Mouse (Mus musculus) liver, adult 2 months (tissue): ENCODE data around the gene Prnp. TPM values are rescaled to one million over a fixed set of nuclear protein-coding genes. Genes with fewer than 3 reads are reported as not detected.

ENCODE experiments used
- DNase-seq: peaks from one replicate; pipeline ENCODE4 v3.0.0-alpha.2; 2011; ENCODE audit warnings: low read depth, low spot score; ENCODE audit errors: extremely low read depth
- H3K27ac ChIP-seq: fragments of 200-500 bp; replicated peaks from 2 replicates; pipeline ENCODE4 v1.5.1; 2012; ENCODE audit warnings: low read depth, mild to moderate bottlenecking, control low read depth, inconsistent platforms, low read length; ENCODE audit not compliant: insufficient read depth
- H3K27me3 ChIP-seq: fragments of 200-500 bp; 2 replicates; pipeline ENCODE4 v1.6.1; 2012; ENCODE audit warnings: mild to moderate bottlenecking, moderate library complexity, low read length, inconsistent platforms; ENCODE audit not compliant: control insufficient read depth, insufficient read depth
- H3K36me3 ChIP-seq: fragments of 200-500 bp; 2 replicates; pipeline ENCODE4 v1.6.1; 2012; ENCODE audit warnings: low read length, inconsistent platforms; ENCODE audit not compliant: control insufficient read depth, insufficient read depth
- H3K4me1 ChIP-seq: fragments of 200-500 bp; 2 replicates; pipeline ENCODE4 v1.6.1; 2011; ENCODE audit warnings: low read length; ENCODE audit not compliant: control insufficient read depth, insufficient read depth
- H3K4me3 ChIP-seq: fragments of 200-500 bp; 2 replicates; pipeline ENCODE4 v1.5.1; 2011; ENCODE audit warnings: low read depth, mild to moderate bottlenecking, control low read depth, low read length, moderate library complexity; ENCODE audit not compliant: insufficient read depth
- H3K79me2 ChIP-seq: fragments of 200-500 bp; 2 replicates; pipeline ENCODE4 v1.6.1; 2012; ENCODE audit warnings: inconsistent platforms, mild to moderate bottlenecking, low read length, moderate library complexity; ENCODE audit not compliant: control insufficient read depth, insufficient read depth
- H3K9ac ChIP-seq: fragments of 200-500 bp; 2 replicates; pipeline ENCODE4 v1.6.1; 2012; ENCODE audit warnings: low read depth, mild to moderate bottlenecking, control low read depth, inconsistent platforms, low read length
- CTCF ChIP-seq: fragments of 200-500 bp; IDR thresholded peaks from 2 replicates; pipeline ENCODE4 v1.5.1; 2011; ENCODE audit warnings: low read depth, low read length, control low read depth
- POLR2A ChIP-seq: fragments of 200-500 bp; IDR thresholded peaks from 2 replicates; pipeline ENCODE4 v1.6.1; 2011; ENCODE audit warnings: low read length, control low read depth; ENCODE audit not compliant: insufficient read depth; ENCODE audit errors: extremely low read depth
- WGBS: fragments of 180-500 bp; shearing (Covaris S2); methylation state at CpG from one replicate; pipeline ENCODE4 v1.1.7; 2018; 5-methylcytosine and 5-hydroxymethylcytosine counted together
- polyA plus RNA-seq: library from polyadenylated mRNA; depleted of rRNA; stranded (reverse); fragments of >200 nt; gene quantifications from 2 replicates; pipeline ENCODE4 v1.2.3, GENCODE M21; 2012; rRNA removed
- total RNA-seq: library from RNA; depleted of rRNA; stranded (reverse); fragments of >200 nt; gene quantifications from 2 replicates; pipeline ENCODE4 v1.2.3, GENCODE M21; 2014; rRNA removed

Gene Prnp
- total and polyA plus RNA-seq, 2 experiments, result 20.4 to 31.5 TPM

GRCm38 (mm10) chr2:131982546-131983196 lies 72.9 kb downstream of the Prnp start:
- WGBS, result 11% methylated on average over 6 of the region's 6 CpGs
- no peak overlapping the region for H3K4me3 ChIP-seq
- no peaks in the 10 kb centered on the region for H3K4me1 ChIP-seq
- H3K9ac ChIP-seq, result no peak overlapping the region
- DNase-seq, result peak; percentile 51
- H3K27ac ChIP-seq, result no peak overlapping the region
- no peaks in the 10 kb centered on the region for H3K36me3 ChIP-seq
- TF ChIP-seq CTCF (peak; percentile 80), POLR2A (no peak)
- no peaks in the 10 kb centered on the region for H3K79me2 ChIP-seq
- no peaks in the 10 kb centered on the region for H3K27me3 ChIP-seq

GRCm38 (mm10) chr2:131987950-131988349 lies 78.2 kb downstream of the Prnp start:
- H3K27ac ChIP-seq, result no peak overlapping the region
- H3K4me3 ChIP-seq, result no peak overlapping the region
- no peaks in the 10 kb centered on the region for H3K79me2 ChIP-seq
- DNase-seq, result no peak
- H3K4me1 ChIP-seq, result no peaks in the 10 kb centered on the region
- WGBS, result 48% methylated on average over 3 of the region's 3 CpGs
- no peak overlapping the region for H3K9ac ChIP-seq
- no peaks in the 10 kb centered on the region for H3K36me3 ChIP-seq
- TF ChIP-seq CTCF (no peak), POLR2A (no peak)
- H3K27me3 ChIP-seq, result no peaks in the 10 kb centered on the region

Other genes starting within 250 kb of the Prnp start
- not detected in 2 replicates for gene Erv3, start 50.2 kb upstream of the Prnp start, total RNA-seq
- gene Erv3, start 50.2 kb upstream of the Prnp start, polyA plus RNA-seq, result not detected in 2 replicates
- gene Prn, start within 50 bp of the Prnp start, total RNA-seq, result not detected in 2 replicates
- not detected in 2 replicates for gene Prn, start within 50 bp of the Prnp start, polyA plus RNA-seq
- 0.07 TPM in 1 of 2 replicates, not detected in the other for gene Prnd, start 40.9 kb downstream of the Prnp start, total RNA-seq
- gene Prnd, start 40.9 kb downstream of the Prnp start, polyA plus RNA-seq, result not detected in 2 replicates
- 1.3 and 1.5 TPM in 2 replicates for gene Rassf2, start 120.3 kb downstream of the Prnp start, total RNA-seq
- gene Rassf2, start 120.3 kb downstream of the Prnp start, polyA plus RNA-seq, result 0.45 and 0.84 TPM in 2 replicates
- 14.8 and 20.5 TPM in 2 replicates for gene Slc23a2, start 235.2 kb downstream of the Prnp start, total RNA-seq
- 7.0 and 12.7 TPM in 2 replicates for gene Slc23a2, start 235.2 kb downstream of the Prnp start, polyA plus RNA-seq